In genomic region chr10:27616641-27617415, GRCm38 (mm10) we compare ENCODE assay signal across 8 mouse cellular contexts. TPM values are rescaled to one million over a fixed set of nuclear protein-coding genes. Genes with fewer than 3 reads are reported as not detected.
DNase-seq lines count a peak whose midpoint lies in the region; ATAC-seq and TF ChIP-seq lines count a peak whose summit lies in the region.

No protein-coding gene starts in this region.

- no peaks in the 10 kb centered on the region for H3K4me1 ChIP-seq in cerebellum, adult 2 months (ENCODE audit: control insufficient read depth, insufficient read depth, low read length)
- no peaks in the 10 kb centered on the region; the same call in 1 of the 2 replicates for H3K4me1 ChIP-seq in kidney, adult 2 months (ENCODE audit: control insufficient read depth, insufficient read depth, low read length)
- H3K4me1 ChIP-seq in lung, embryonic 16.5 days (replicated peaks; ENCODE audit: control insufficient read depth, insufficient read depth, low read length): peaks cover 8% of the 10 kb centered on the region; the same call in 1 of the 2 replicates

- TF ChIP-seq POLR2A in cerebellum, adult 2 months (IDR thresholded peaks at IDR 0.05; ENCODE audit: borderline replicate concordance, insufficient read depth, low read length): no peak
- TF ChIP-seq POLR2A in kidney, adult 2 months (IDR thresholded peaks at IDR 0.05; ENCODE audit: low read depth, low read length): no peak

- H3K27me3 ChIP-seq in cerebellum, adult 2 months (ENCODE audit: control insufficient read depth, insufficient read depth, low read length): no peaks in the 10 kb centered on the region
- H3K27me3 ChIP-seq in kidney, adult 2 months (replicated peaks; ENCODE audit: control insufficient read depth, insufficient read depth, low read length): no peaks in the 10 kb centered on the region
- H3K27me3 ChIP-seq in lung, embryonic 16.5 days (ENCODE audit: control insufficient read depth, insufficient read depth, low read depth, low read length): no peaks in the 10 kb centered on the region

- peak overlapping the region; percentile 2 for H3K4me3 ChIP-seq in cerebellum, adult 2 months (replicated peaks; ENCODE audit: insufficient read depth, low read depth, low read length)
- H3K4me3 ChIP-seq in kidney, adult 2 months (ENCODE audit: insufficient read depth, low read depth, low read length): peak overlapping the region; percentile 25
- H3K4me3 ChIP-seq in lung, embryonic 16.5 days (ENCODE audit: low read length): peak overlapping the region; percentile 55

- DNase-seq in cerebellum, adult 2 months: peak; percentile 2 to 16
- peak; percentile 62 for DNase-seq in embryo, embryonic 9.5 days (ENCODE audit: extremely low spot score)
- peak; percentile 68 to 69 for DNase-seq in heart, adult 9 months (ENCODE audit: low spot score in 2 of 2)
- peak; percentile 15 for DNase-seq in kidney, adult 2 months
- DNase-seq in retina, postnatal 1 day: peak; percentile 57
- DNase-seq in left cerebral cortex, adult 9 months (ENCODE audit: low spot score in 2 of 2): no peak

- no peaks in the 10 kb centered on the region for H3K36me3 ChIP-seq in kidney, adult 2 months (ENCODE audit: control insufficient read depth, insufficient read depth, low read length)
- no peaks in the 10 kb centered on the region for H3K36me3 ChIP-seq in lung, embryonic 16.5 days (ENCODE audit: control insufficient read depth, insufficient read depth, low read length)

- no peaks in the 10 kb centered on the region for H3K9me3 ChIP-seq in lung, embryonic 16.5 days (ENCODE audit: control insufficient read depth, low read length)

- 10% methylated on average over 18 of the region's 18 CpGs for WGBS in cerebellum, adult 2 months
- 14% methylated on average over 18 of the region's 18 CpGs for WGBS in kidney, adult 2 months
- WGBS in lung, embryonic 16.5 days: 10% methylated on average over 18 of the region's 18 CpGs

- H3K9ac ChIP-seq in lung, embryonic 16.5 days (ENCODE audit: low read length): peak overlapping the region; percentile 70

- no peak for ATAC-seq in cerebellum, adult (ENCODE audit: insufficient number of reproducible peaks, low FRiP score, low TSS enrichment)
- ATAC-seq in lung, embryonic 16.5 days (ENCODE audit: low read depth): peak; percentile 83

- peak overlapping the region; percentile 69 for H3K4me2 ChIP-seq in lung, embryonic 16.5 days (ENCODE audit: low read depth, low read length)

- no peak overlapping the region for H3K27ac ChIP-seq in cerebellum, adult 2 months (ENCODE audit: insufficient read depth, low read length)
- peak overlapping the region; percentile 12; the same call in 1 of the 2 replicates for H3K27ac ChIP-seq in kidney, adult 2 months (ENCODE audit: insufficient read depth, low read depth, low read length)
- H3K27ac ChIP-seq in lung, embryonic 16.5 days (ENCODE audit: low read length): peak overlapping the region; percentile 66

- TF ChIP-seq CTCF in cerebellum, adult 2 months (IDR thresholded peaks at IDR 0.05; ENCODE audit: borderline replicate concordance, insufficient read depth, low read depth, low read length): no peak
- TF ChIP-seq CTCF in kidney, adult 2 months (conservative IDR thresholded peaks at IDR 0.05; ENCODE audit: insufficient read depth, insufficient read length, low read depth, low read length): no peak

RNA-seq across cellular contexts. Expression of gene Lama2, which starts 2.7 kb away (rescaled TPM):
- polyA plus RNA-seq in cerebellum, adult 2 months (2012; rRNA removed): 7.3 and 7.9 TPM in 2 replicates
- 12.1 and 13.1 TPM in 2 replicates for polyA plus RNA-seq in kidney, adult 2 months (2012; rRNA removed)
- polyA plus RNA-seq in lung, embryonic 16.5 days (2015; fragmentation: Nextera tagmentation; extraction: Ambion mirVana): 13.6 TPM in 2 replicates

Comparison
In these comparisons a context has a peak if more than half of its experiments do, and no peak if none do; other contexts are left out.
1. DNase-seq: peak in cerebellum, adult 2 months (2 of 2), embryo, embryonic 9.5 days (single experiment), heart, adult 9 months (2 of 2), kidney, adult 2 months (single experiment) and retina, postnatal 1 day (single experiment); none in left cerebral cortex, adult 9 months (0 of 2).
2. H3K4me3 ChIP-seq: peak in every context shown above with its lines; median percentile 55 in lung, embryonic 16.5 days; 25 in kidney, adult 2 months; 2 in cerebellum, adult 2 months.